Mouse (Mus musculus) forebrain, embryonic 11.5 days (tissue): ENCODE data around the gene Arl1. TPM values are rescaled to one million over a fixed set of nuclear protein-coding genes. Genes with fewer than 3 reads are reported as not detected.
"Not testable (repeated sequence)": the region's sequence is repeated elsewhere in the genome, so short reads cannot be mapped to it uniquely, and the experiment has no call there.

Experiments used
- ATAC-seq: fragments of 200-750 bp; cut with Nextera tagmentation; replicated peaks from 2 replicates; pipeline ENCODE4 v1.8.0; 2017; ENCODE audit warnings: moderate TSS enrichment; ENCODE audit not compliant: low FRiP score
- DNase-seq: peaks from one replicate; pipeline ENCODE4 v3.0.0-alpha.2; 2017; ENCODE audit warnings: low spot score
- H3K27ac ChIP-seq: fragments of 300-500 bp; sonication (generic); 2 replicates; pipeline ENCODE4 v1.5.1; 2014; ENCODE audit warnings: low read depth, low read length
- H3K27me3 ChIP-seq: fragments of 300-500 bp; sonication (generic); 2 replicates; pipeline ENCODE4 v1.6.1; 2014; ENCODE audit warnings: mild to moderate bottlenecking, low read length, mixed read lengths; ENCODE audit not compliant: control insufficient read depth, insufficient read depth
- H3K36me3 ChIP-seq: fragments of 300-500 bp; sonication (generic); 2 replicates; pipeline ENCODE4 v1.6.1; 2014; ENCODE audit warnings: mild to moderate bottlenecking, low read length, moderate library complexity, mixed read lengths; ENCODE audit not compliant: control insufficient read depth, insufficient read depth
- H3K4me1 ChIP-seq: fragments of 300-500 bp; sonication (generic); replicated peaks from 2 replicates; pipeline ENCODE4 v1.6.1; 2014; ENCODE audit warnings: low read length, mixed read lengths; ENCODE audit not compliant: control insufficient read depth, insufficient read depth
- H3K4me2 ChIP-seq: fragments of 300-500 bp; sonication (generic); 2 replicates; pipeline ENCODE4 v1.6.1; 2014; ENCODE audit warnings: low read depth, mild to moderate bottlenecking, low read length, moderate library complexity, mixed read lengths; ENCODE audit not compliant: severe bottlenecking
- H3K4me3 ChIP-seq: fragments of 300-500 bp; sonication (generic); 2 replicates; pipeline ENCODE4 v1.5.1; 2014; ENCODE audit warnings: low read depth, low read length
- H3K9ac ChIP-seq: fragments of 300-500 bp; sonication (generic); 2 replicates; pipeline ENCODE4 v1.6.1; 2014; ENCODE audit warnings: low read length
- H3K9me3 ChIP-seq: fragments of 300-500 bp; sonication (generic); 2 replicates; pipeline ENCODE4 v1.6.1; 2016; ENCODE audit warnings: low read length, mixed read lengths; ENCODE audit not compliant: control insufficient read depth
- WGBS: fragments of 180-500 bp; shearing (Covaris S2); extraction: QIAGEN DNeasy Blood & Tissue Kit; methylation state at CpG from one replicate; pipeline ENCODE4 v1.1.7; 2014; 5-methylcytosine and 5-hydroxymethylcytosine counted together
- polyA plus RNA-seq: library from polyadenylated mRNA; unstranded; fragments of >200 nt; fragmentation: Nextera tagmentation; extraction: Ambion mirVana; gene quantifications from 2 replicates; pipeline ENCODE4 v1.2.1, GENCODE M21; 2014

Arl1 gene
- polyA plus RNA-seq, 1 experiment from 2014 or later, result 154 TPM

DNA sequence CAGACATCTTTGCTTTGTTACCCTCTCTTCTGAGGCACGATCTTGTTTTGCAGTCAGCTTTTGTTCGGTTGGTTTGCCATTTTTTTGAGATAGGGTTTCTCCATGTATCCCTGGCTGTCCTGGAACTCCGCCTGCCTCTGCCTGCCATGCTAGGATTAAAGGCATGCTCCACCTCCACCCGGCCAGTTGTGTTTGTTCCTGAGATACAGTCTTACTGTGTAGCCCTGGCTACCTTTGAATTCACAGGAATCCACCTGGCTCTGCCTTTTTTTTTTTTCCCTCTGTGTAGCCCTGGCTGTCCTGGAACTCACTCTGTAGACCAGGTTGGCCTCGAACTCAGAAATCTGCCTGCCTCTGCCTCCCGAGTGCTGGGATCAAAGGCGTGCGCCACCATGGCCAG is 8.4 kb downstream of the Arl1 start:
- not testable (repeated sequence) for H3K9ac ChIP-seq, ATAC-seq, DNase-seq, H3K36me3 ChIP-seq, H3K4me3 ChIP-seq, H3K4me2 ChIP-seq, H3K27ac ChIP-seq, H3K4me1 ChIP-seq, H3K9me3 ChIP-seq, H3K27me3 ChIP-seq
- 98% methylated on average over 8 of the region's 8 CpGs for WGBS

DNA sequence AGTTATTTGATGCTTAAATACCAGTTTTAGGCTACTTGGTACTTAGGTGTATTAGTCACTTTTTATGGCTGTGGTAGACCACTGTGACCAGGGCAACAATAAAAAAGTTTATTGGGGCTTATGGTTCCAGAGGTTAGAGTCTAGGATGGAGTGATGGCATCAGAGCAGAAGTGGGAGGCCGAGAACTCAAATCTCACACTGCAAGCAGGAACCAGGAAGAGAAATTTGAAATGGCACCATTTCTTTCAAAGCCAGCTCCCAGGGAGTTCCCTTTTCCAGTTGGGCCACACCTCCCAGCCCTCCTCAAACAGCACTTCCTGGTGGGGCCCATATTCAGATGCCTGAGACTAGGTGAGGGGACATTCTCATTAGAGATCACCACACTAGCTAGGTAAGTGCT is 9.2 kb downstream of the Arl1 start:
- Histone ChIP-seq H3K9me3 (no peaks in the 10 kb centered on the region), H3K4me1 (no peaks in the 10 kb centered on the region), H3K36me3 (peaks cover 2% of the 10 kb centered on the region; the same call in 1 of the 2 replicates), H3K4me2 (no peak overlapping the region), H3K9ac (no peak overlapping the region), H3K27me3 (no peaks in the 10 kb centered on the region), H3K4me3 (no peak overlapping the region), H3K27ac (no peak overlapping the region)
- DNase-seq (no peak), ATAC-seq (no peak)
- 92% methylated on average over 1 of the region's 1 CpGs for WGBS

DNA sequence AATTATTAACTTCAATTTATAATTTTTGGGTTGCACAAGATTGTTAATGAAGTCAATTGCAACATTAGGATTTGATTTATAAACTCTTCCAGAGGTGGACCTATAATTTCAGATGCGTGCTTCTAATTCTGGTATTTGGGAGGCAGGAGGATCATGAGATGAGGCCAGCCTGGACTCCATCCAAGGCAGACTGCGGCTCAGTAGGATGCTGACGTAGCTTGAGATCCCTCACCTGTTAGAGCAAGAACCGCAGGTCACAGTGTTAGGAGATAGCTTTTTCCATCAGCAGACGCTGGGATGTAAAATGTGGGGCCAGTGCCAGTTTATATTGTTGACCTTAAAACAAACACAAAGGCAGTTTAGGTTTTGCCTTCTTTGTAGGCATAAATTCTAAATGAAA is 10.1 kb downstream of the Arl1 start:
- ATAC-seq (no peak), DNase-seq (no peak)
- Histone ChIP-seq H3K27me3 (no peaks in the 10 kb centered on the region), H3K4me3 (no peak overlapping the region), H3K27ac (no peak overlapping the region), H3K36me3 (peaks cover 2% of the 10 kb centered on the region; the same call in 1 of the 2 replicates), H3K4me2 (no peak overlapping the region), H3K4me1 (no peaks in the 10 kb centered on the region), H3K9ac (no peak overlapping the region), H3K9me3 (no peaks in the 10 kb centered on the region)
- 95% methylated on average over 5 of the region's 5 CpGs for WGBS

DNA sequence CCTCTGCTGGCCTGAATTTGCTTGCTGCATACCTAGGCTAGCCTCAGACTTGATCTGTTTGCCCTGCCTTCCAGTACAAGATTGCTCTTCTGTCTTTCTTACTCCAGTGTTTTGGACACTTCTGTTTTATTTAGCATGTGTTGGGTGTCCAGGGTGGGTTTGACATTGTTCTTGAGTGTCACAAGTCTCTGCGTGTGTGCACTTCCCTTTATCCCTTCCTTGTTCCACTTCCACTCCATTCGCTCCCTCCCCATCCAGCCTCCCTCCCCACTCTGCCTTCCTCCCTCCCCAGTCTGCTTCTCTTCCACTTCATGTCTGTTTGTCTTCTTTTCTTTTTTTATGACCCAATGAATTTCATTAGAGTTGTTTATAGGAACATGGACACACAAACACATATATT is 10.8 kb downstream of the Arl1 start:
- Histone ChIP-seq H3K9ac (no peak overlapping the region), H3K4me3 (no peak overlapping the region), H3K4me1 (no peaks in the 10 kb centered on the region), H3K36me3 (peaks cover 2% of the 10 kb centered on the region; the same call in 1 of the 2 replicates), H3K27me3 (no peaks in the 10 kb centered on the region), H3K27ac (no peak overlapping the region), H3K4me2 (no peak overlapping the region), H3K9me3 (no peaks in the 10 kb centered on the region)
- DNase-seq (no peak), ATAC-seq (no peak)
- WGBS, result 85% methylated on average over 2 of the region's 2 CpGs

DNA sequence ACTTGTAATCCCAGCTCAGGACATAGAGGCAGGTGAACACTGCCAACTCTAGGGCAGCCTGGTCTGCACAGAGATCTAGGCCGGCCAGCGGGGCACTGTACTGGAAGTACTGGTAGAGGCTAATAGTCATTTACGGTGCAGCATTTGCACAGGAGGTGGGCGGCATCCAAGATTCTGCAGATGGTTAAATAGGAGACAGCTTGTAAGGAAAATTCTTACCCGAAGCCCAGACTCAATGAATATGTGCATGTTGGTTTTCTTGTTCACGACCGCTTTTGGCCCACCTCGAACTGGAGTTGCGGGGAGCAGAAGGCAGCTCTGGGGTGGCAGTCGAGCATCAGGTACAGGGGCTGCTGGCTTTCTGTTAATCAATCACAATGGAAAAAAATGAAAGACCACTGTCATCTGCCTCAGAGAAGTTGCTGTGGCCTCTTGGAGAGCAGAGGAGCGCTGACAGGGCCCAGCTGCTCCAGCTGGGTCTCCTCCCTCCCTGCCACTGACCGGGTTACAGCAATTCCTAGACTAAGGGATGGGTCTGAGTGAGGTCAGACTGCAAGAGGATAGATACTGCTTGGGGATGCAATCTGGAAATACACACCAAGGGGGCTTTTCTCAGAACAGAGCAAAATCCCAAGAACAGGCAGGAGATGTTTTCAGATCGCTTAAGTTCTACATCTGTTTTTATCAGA is 31.0 kb downstream of the Arl1 start:
- no peaks in the 10 kb centered on the region for H3K4me1 ChIP-seq
- peaks cover 4% of the 10 kb centered on the region for H3K36me3 ChIP-seq
- H3K27ac ChIP-seq, result no peak overlapping the region
- H3K9ac ChIP-seq, result no peak overlapping the region
- no peaks in the 10 kb centered on the region for H3K9me3 ChIP-seq
- no peaks in the 10 kb centered on the region for H3K27me3 ChIP-seq
- no peak for ATAC-seq
- no peak for DNase-seq
- no peak overlapping the region for H3K4me3 ChIP-seq
- H3K4me2 ChIP-seq, result no peak overlapping the region
- 96% methylated on average over 13 of the region's 13 CpGs for WGBS

DNA sequence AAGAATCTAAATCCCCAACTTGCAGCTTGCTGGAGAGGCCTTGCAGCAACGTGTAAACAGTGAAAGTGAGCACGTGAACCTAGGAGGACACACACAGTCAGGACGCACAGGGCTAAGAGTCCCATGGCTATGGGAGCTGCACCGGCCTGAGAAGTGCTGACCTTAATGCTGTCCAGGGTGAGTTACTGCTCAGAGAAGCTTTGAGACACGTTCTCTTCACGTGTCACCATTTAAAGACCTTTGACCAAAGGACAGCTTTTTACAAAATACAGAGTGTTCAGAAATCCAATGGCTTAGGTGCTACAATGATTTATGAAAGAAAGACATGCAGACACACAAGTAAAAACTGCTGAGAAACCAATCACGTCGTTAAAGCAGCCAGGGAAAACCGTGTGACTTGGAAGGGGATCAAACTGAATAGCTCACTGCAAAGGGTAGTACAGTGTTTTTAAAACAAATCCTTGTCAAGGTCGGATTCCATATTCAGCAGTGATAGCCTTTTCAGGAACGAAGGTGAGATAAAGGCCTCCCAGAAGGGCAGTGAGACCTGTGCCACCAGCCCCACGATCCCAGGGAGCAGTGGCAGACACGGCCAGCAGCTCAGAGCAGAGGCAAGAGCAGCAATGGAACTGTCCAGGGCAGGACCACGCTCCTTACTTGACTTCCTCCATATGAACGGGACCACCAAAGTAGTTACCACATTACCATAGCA is 34.9 kb downstream of the Arl1 start:
- DNase-seq (no peak), ATAC-seq (no peak)
- Histone ChIP-seq H3K9me3 (no peaks in the 10 kb centered on the region), H3K27ac (no peak overlapping the region), H3K4me2 (no peak overlapping the region), H3K4me3 (no peak overlapping the region), H3K9ac (no peak overlapping the region), H3K27me3 (no peaks in the 10 kb centered on the region), H3K36me3 (no peaks in the 10 kb centered on the region; the same call in 1 of the 2 replicates), H3K4me1 (no peaks in the 10 kb centered on the region)
- 91% methylated on average over 15 of the region's 15 CpGs for WGBS

DNA sequence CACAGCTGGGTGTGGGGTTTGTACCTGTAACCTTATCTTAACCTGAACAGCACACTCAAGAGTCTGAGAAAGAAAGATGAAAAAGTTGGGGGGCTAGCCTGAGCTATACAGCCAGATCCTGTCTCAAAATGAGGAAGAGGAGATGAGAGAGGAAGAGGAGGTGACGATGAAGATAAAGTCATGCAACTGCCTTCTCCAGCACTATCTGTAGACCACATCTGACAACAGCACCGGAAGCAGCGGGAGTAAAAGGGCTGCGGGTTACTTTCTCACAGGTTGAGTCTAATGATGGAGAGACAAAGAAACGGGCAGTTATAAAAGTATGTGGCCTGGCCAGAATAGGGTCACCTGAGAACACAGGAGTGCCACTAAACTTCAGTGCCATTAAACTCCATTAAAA is 38.3 kb downstream of the Arl1 start:
- ATAC-seq (no peak), DNase-seq (no peak)
- Histone ChIP-seq H3K4me2 (no peak overlapping the region), H3K4me3 (no peak overlapping the region), H3K36me3 (no peaks in the 10 kb centered on the region; the same call in 1 of the 2 replicates), H3K27me3 (no peaks in the 10 kb centered on the region), H3K4me1 (no peaks in the 10 kb centered on the region), H3K27ac (no peak overlapping the region), H3K9me3 (no peaks in the 10 kb centered on the region), H3K9ac (no peak overlapping the region)
- WGBS, result 88% methylated on average over 5 of the region's 5 CpGs

DNA sequence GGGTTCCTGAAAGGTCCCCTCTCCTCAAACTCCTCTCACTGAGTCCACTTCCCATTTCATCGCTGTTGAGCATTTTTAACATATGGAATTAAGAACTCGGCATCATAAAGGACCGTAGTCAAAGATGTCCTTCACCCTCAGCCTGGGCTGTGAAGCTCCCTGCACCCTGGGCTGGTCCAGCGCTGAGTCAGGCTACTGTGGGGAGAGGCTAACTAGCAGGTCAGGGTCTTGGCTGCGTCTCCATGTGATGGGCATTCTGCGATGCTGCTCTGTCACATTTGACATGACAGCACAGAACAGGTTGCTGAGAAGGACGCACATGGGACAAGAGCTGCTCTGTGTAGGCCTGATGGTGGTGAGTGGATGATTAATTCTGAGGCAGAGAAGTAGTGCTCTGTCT is 39.0 kb downstream of the Arl1 start:
- no peak overlapping the region for H3K27ac ChIP-seq
- ATAC-seq (no peak), DNase-seq (no peak)
- H3K9me3 ChIP-seq, result no peaks in the 10 kb centered on the region
- WGBS, result 94% methylated on average over 7 of the region's 7 CpGs
- H3K27me3 ChIP-seq, result no peaks in the 10 kb centered on the region
- no peak overlapping the region for H3K4me2 ChIP-seq
- H3K4me1 ChIP-seq, result no peaks in the 10 kb centered on the region
- no peaks in the 10 kb centered on the region; the same call in 1 of the 2 replicates for H3K36me3 ChIP-seq
- no peak overlapping the region for H3K4me3 ChIP-seq
- H3K9ac ChIP-seq, result no peak overlapping the region

DNA sequence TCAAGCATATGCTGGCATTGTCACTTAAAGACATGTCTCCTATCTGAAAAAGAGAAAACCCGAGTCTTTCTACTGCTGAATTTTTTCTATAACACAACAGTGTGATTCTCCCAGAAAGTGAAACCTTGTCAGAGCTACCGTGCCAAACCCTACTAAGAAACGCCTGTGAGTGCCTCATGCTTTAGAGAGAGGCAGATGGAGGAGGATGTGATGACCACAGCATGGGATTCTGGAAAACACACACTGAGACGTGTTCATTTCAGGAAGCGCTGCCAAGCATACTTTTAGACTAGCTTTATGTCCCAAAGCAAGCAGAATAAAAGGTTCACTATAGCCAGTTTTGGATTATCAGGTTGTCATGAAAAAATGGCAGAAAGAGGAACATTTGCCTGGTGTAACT is 42.3 kb downstream of the Arl1 start:
- H3K4me1 ChIP-seq, H3K27ac ChIP-seq, H3K4me3 ChIP-seq, ATAC-seq, DNase-seq, H3K9me3 ChIP-seq, H3K27me3 ChIP-seq, H3K4me2 ChIP-seq, H3K9ac ChIP-seq, H3K36me3 ChIP-seq: not testable (repeated sequence)
- 89% methylated on average over 5 of the region's 5 CpGs for WGBS
